Comparison of ENCODE assay signal across 12 mouse cellular contexts in genomic region chr9:29472226-29472625, GRCm38 (mm10).
DNase-seq lines count a peak whose midpoint lies in the region.
"Had no signal": no experiment of that assay in that cellular context is flagged by ENCODE, and none has a peak within 500 bp of the region (broad histone marks: within the 10 kb centered on the region; RNA-seq: fewer than 3 reads in every experiment).

No protein-coding gene starts in this region.

- intact Hi-C loops in left cerebral cortex, postnatal 36 days (cut with DNase I) = loop anchor here (5.0 kb wide), 1 partner anchor 110 kb away; no protein-coding TSS in a partner anchor

- peak; percentile 45 for DNase-seq in cerebellum, adult 9-11 months
- DNase-seq in cerebellum, adult 11 months = no peak
- peak; percentile 51 for DNase-seq in layer of hippocampus, adult 9-11 months
- DNase-seq in layer of hippocampus, adult 9-10 months (ENCODE audit: low spot score) = no peak
- peak; percentile 59 to 79 for DNase-seq in frontal cortex, postnatal 36 days (ENCODE audit: low spot score in 2 of 2)
- peak; percentile 67 to 72 for DNase-seq in left cerebral cortex, postnatal 36 days (ENCODE audit: low spot score in 2 of 2)
- DNase-seq in thymus, adult 18-20 months = no peak
- no peak for DNase-seq in natural killer cell, adult 2 months (ENCODE audit: low spot score in 2 of 2)
- DNase-seq: adrenal gland, postnatal 36 days; cerebellum, postnatal 36 days; gastrocnemius, postnatal 36 days; thymus, postnatal 25 days had no signal

Comparison
In these comparisons a context has a peak if more than half of its experiments do, and no peak if none do; other contexts are left out.
1. DNase-seq: peak in cerebellum, adult 9-11 months (single experiment), layer of hippocampus, adult 9-11 months (single experiment), frontal cortex, postnatal 36 days (2 of 2) and left cerebral cortex, postnatal 36 days (2 of 2); none in cerebellum, adult 11 months (single experiment), layer of hippocampus, adult 9-10 months (single experiment), thymus, adult 18-20 months (0 of 2) and natural killer cell, adult 2 months (0 of 2).